Mouse (Mus musculus) lung, adult 18-20 months (tissue): ENCODE results near the gene Nfrkb.
A peak's percentile ranks its signal among the peaks of the same experiment; 100 is the strongest.

Source experiments
- DNase-seq, 2 experiments: peaks; one replicate each; pipeline ENCODE4 v3.0.0; 2022; ENCODE audit warnings: mixed read lengths in 2 of 2

Gene Nfrkb

GRCm38 (mm10) chr9:31385947-31386354, at the start of gene Nfrkb:
Gene Nfrkb (plus strand): TSS chr9:31386192.
- peak; percentile 95 to 96 for DNase-seq

- DNase-seq = peak in 1 of 2 experiments; percentile 14
These were observed 41.6 kb upstream of the Nfrkb start for GRCm38 (mm10) chr9:31344289-31344831.

- DNase-seq = peak in 1 of 2 experiments; percentile 16
These were observed 39.4 kb upstream of the Nfrkb start for GRCm38 (mm10) chr9:31346575-31347080.

GRCm38 (mm10) chr9:31348458-31348857, 37.5 kb upstream of the Nfrkb start:
- no peak for DNase-seq

- DNase-seq = peak; percentile 70 to 77
These were observed 37.1 kb upstream of the Nfrkb start for GRCm38 (mm10) chr9:31348915-31349314.

- DNase-seq = no peak
These were observed 33.3 kb upstream of the Nfrkb start for GRCm38 (mm10) chr9:31352716-31353115.

- no peak for DNase-seq
These were observed 32.5 kb upstream of the Nfrkb start for GRCm38 (mm10) chr9:31353518-31353917.

- DNase-seq = no peak
These were observed 31.9 kb upstream of the Nfrkb start for GRCm38 (mm10) chr9:31354051-31354450.

GRCm38 (mm10) chr9:31363698-31364609, 22.0 kb upstream of the Nfrkb start:
- DNase-seq = no peak

GRCm38 (mm10) chr9:31365086-31365485, 20.9 kb upstream of the Nfrkb start:
- DNase-seq = no peak

- DNase-seq = no peak
These were observed 14.3 kb upstream of the Nfrkb start for GRCm38 (mm10) chr9:31371740-31372139.

- no peak for DNase-seq
These were observed 9.3 kb upstream of the Nfrkb start for GRCm38 (mm10) chr9:31376661-31377060.

- no peak for DNase-seq
These were observed 1.0 kb upstream of the Nfrkb start for GRCm38 (mm10) chr9:31384786-31385499.

GRCm38 (mm10) chr9:31385500-31385869, 507 bp upstream of the Nfrkb start:
- DNase-seq = no peak

GRCm38 (mm10) chr9:31386368-31387180, 582 bp downstream of the Nfrkb start:
- DNase-seq = peak; percentile 24 to 30

- DNase-seq = no peak
These were observed 1.2 kb downstream of the Nfrkb start for GRCm38 (mm10) chr9:31387206-31387605.

GRCm38 (mm10) chr9:31400441-31400840, 14.4 kb downstream of the Nfrkb start:
- DNase-seq = peak; percentile 53 to 61

- no peak for DNase-seq
These were observed 18.3 kb downstream of the Nfrkb start for GRCm38 (mm10) chr9:31404311-31404710.

- DNase-seq = peak in 1 of 2 experiments; percentile 10
These were observed 19.2 kb downstream of the Nfrkb start for GRCm38 (mm10) chr9:31405217-31405616.

- DNase-seq = no peak
These were observed 26.2 kb downstream of the Nfrkb start for GRCm38 (mm10) chr9:31412165-31412564.

- no peak for DNase-seq
These were observed 32.8 kb downstream of the Nfrkb start for GRCm38 (mm10) chr9:31418821-31419220.

GRCm38 (mm10) chr9:31422143-31422542, 36.2 kb downstream of the Nfrkb start:
- DNase-seq = no peak
